28 mouse cellular contexts compared by ENCODE assay signal in genomic region chr10:5165439-5165838, GRCm38 (mm10).
DNase-seq lines count a peak whose midpoint lies in the region; ATAC-seq and TF ChIP-seq lines count a peak whose summit lies in the region.
"Had no signal": no experiment of that assay in that cellular context is flagged by ENCODE, and none has a peak within 500 bp of the region (broad histone marks: within the 10 kb centered on the region; RNA-seq: fewer than 3 reads in every experiment).

No protein-coding gene starts in this region.

- H3K4me2 ChIP-seq in intestine, embryonic 16.5 days (ENCODE audit: low read depth, low read length), result 0 out of 2 replicates have a peak overlapping the region, but pooled peaks have one; percentile 6
- no peak overlapping the region for H3K4me2 ChIP-seq in liver, embryonic 14.5 days (ENCODE audit: low read depth)
- no peak overlapping the region for H3K4me2 ChIP-seq in stomach, embryonic 15.5 days
- H3K4me2 ChIP-seq: forebrain, embryonic 13.5 days; heart, embryonic 11.5 days; hindbrain, embryonic 12.5 days; midbrain, embryonic 13.5 days; neural tube, embryonic 13.5 days had no signal

- no peak overlapping the region for H3K9ac ChIP-seq in intestine, embryonic 16.5 days (ENCODE audit: low read depth, low read length)
- H3K9ac ChIP-seq in liver, embryonic 14.5 days (replicated peaks), result no peak overlapping the region
- no peak overlapping the region for H3K9ac ChIP-seq in stomach, embryonic 15.5 days
- H3K9ac ChIP-seq: forebrain, embryonic 13.5 days; hindbrain, embryonic 12.5 days; midbrain, embryonic 13.5 days; neural tube, embryonic 13.5 days had no signal

- WGBS in intestine, embryonic 16.5 days, result 58% methylated on average over 5 of the region's 5 CpGs
- WGBS in liver, embryonic 14.5 days (ENCODE audit: insufficient replicate concordance), result 19% methylated on average over 5 of the region's 5 CpGs
- 71% methylated on average over 5 of the region's 5 CpGs for WGBS in stomach, embryonic 15.5 days

- TF ChIP-seq EP300 in liver, embryonic 14.5 days (IDR thresholded peaks at IDR 0.05; ENCODE audit: low read depth), result no peak

- ATAC-seq in intestine, embryonic 16.5 days, result peak; percentile 93
- peak; percentile 43; the same call in 1 of the 2 replicates for ATAC-seq in liver, embryonic 14.5 days (ENCODE audit: insufficient read depth)
- peak; percentile 22; the same call in 1 of the 2 replicates for ATAC-seq in stomach, embryonic 15.5 days (ENCODE audit: insufficient read depth, low FRiP score, low read depth)
- ATAC-seq: forebrain, embryonic 13.5 days; midbrain, embryonic 13.5 days; Patski had no signal

- H3K9me3 ChIP-seq in intestine, embryonic 16.5 days (ENCODE audit: control insufficient read depth, low read length), result no peaks in the 10 kb centered on the region
- no peaks in the 10 kb centered on the region for H3K9me3 ChIP-seq in liver, embryonic 14.5 days (ENCODE audit: control insufficient read depth, low read length)
- H3K9me3 ChIP-seq in stomach, embryonic 15.5 days, result no peaks in the 10 kb centered on the region
- H3K9me3 ChIP-seq: forebrain, embryonic 13.5 days; hindbrain, embryonic 12.5 days; midbrain, embryonic 13.5 days; neural tube, embryonic 13.5 days had no signal

- H3K36me3 ChIP-seq in intestine, embryonic 16.5 days (ENCODE audit: control insufficient read depth, insufficient read depth, low read length), result peaks cover under 1% of the 10 kb centered on the region; the same call in 1 of the 2 replicates
- H3K36me3 ChIP-seq in liver, embryonic 14.5 days (replicated peaks; ENCODE audit: control insufficient read depth, insufficient read depth, low read depth), result no peaks in the 10 kb centered on the region
- H3K36me3 ChIP-seq in stomach, embryonic 15.5 days, result peaks cover 3% of the 10 kb centered on the region; the same call in 1 of the 2 replicates
- H3K36me3 ChIP-seq: hindbrain, embryonic 12.5 days; neural tube, embryonic 13.5 days had no signal

- no peak for TF ChIP-seq CTCF in liver, embryonic 14.5 days (IDR thresholded peaks at IDR 0.05; ENCODE audit: low read depth)

- 0 out of 2 replicates have a peak, but pooled peaks cover 3% of the 10 kb centered on the region for H3K4me1 ChIP-seq in intestine, embryonic 16.5 days (ENCODE audit: control insufficient read depth, insufficient read depth, low read length)
- H3K4me1 ChIP-seq in liver, embryonic 14.5 days (replicated peaks; ENCODE audit: control insufficient read depth in 2 of 2, insufficient read depth in 2 of 2, low read length in 1 of 2), result peaks cover 6 to 10% of the 10 kb centered on the region in 2 experiments; a peak in 3 of 4 replicates
- no peaks in the 10 kb centered on the region for H3K4me1 ChIP-seq in stomach, embryonic 15.5 days
- H3K4me1 ChIP-seq: forebrain, embryonic 13.5 days; hindbrain, embryonic 12.5 days; midbrain, embryonic 13.5 days; neural tube, embryonic 13.5 days had no signal

- peak; percentile 36 for DNase-seq in heart, adult 11 months
- no peak for DNase-seq in heart, adult 18-20 months
- DNase-seq in liver, embryonic 14.5 days (ENCODE audit: low read depth in 3 of 3, low spot score in 3 of 3), result no peak
- DNase-seq in thymus, postnatal 0 days (ENCODE audit: low spot score), result no peak
- no peak for DNase-seq in thymus, postnatal 14 days
- no peak for DNase-seq in retina, embryonic 14.5 days (ENCODE audit: low spot score)
- DNase-seq: adrenal gland, postnatal 10 days; cerebellum, adult 8-10 months; cerebellum, postnatal 25 days; gastrocnemius, postnatal 14 days; heart, postnatal 36 days; kidney, adult 8-10 months; layer of hippocampus, adult 9-11 months; lung, postnatal 36 days; retina, postnatal 1 day; right cerebral cortex, postnatal 25 days; thymus, postnatal 25 days had no signal

- H3K27me3 ChIP-seq in intestine, embryonic 16.5 days (replicated peaks; ENCODE audit: control insufficient read depth, insufficient read depth, low read length), result no peaks in the 10 kb centered on the region
- H3K27me3 ChIP-seq in liver, embryonic 14.5 days (ENCODE audit: control insufficient read depth, insufficient read depth, low read length), result no peaks in the 10 kb centered on the region
- no peaks in the 10 kb centered on the region for H3K27me3 ChIP-seq in stomach, embryonic 15.5 days (replicated peaks)
- H3K27me3 ChIP-seq: CH12.LX; forebrain, embryonic 13.5 days; hindbrain, embryonic 12.5 days; megakaryocyte, embryonic 14.5 days; midbrain, embryonic 13.5 days; neural tube, embryonic 13.5 days; Patski had no signal

- H3K27ac ChIP-seq in intestine, embryonic 16.5 days (ENCODE audit: low read length), result no peak overlapping the region
- H3K27ac ChIP-seq in liver, embryonic 14.5 days, result no peak overlapping the region
- H3K27ac ChIP-seq in stomach, embryonic 15.5 days, result no peak overlapping the region
- H3K27ac ChIP-seq: forebrain, embryonic 13.5 days; hindbrain, embryonic 12.5 days; kidney, postnatal 0 days; midbrain, embryonic 13.5 days; neural tube, embryonic 13.5 days had no signal

- H3K4me3 ChIP-seq in intestine, embryonic 16.5 days (ENCODE audit: low read length), result peak overlapping the region; percentile 9; the same call in 1 of the 2 replicates
- no peak overlapping the region for H3K4me3 ChIP-seq in liver, embryonic 14.5 days (ENCODE audit: insufficient read depth in 1 of 2, low read depth in 2 of 2, low read length in 2 of 2)
- no peak overlapping the region for H3K4me3 ChIP-seq in stomach, embryonic 15.5 days (replicated peaks)
- H3K4me3 ChIP-seq: forebrain, embryonic 13.5 days; hindbrain, embryonic 12.5 days; megakaryocyte, embryonic 14.5 days; midbrain, embryonic 13.5 days; neural tube, embryonic 13.5 days had no signal

Comparison
In these comparisons a context has a peak if more than half of its experiments do, and no peak if none do; other contexts are left out.
1. ATAC-seq: peak in every context shown above with its lines; median percentile 93 in intestine, embryonic 16.5 days; 43 in liver, embryonic 14.5 days; 22 in stomach, embryonic 15.5 days.